Comparison of ENCODE assay signal across 28 mouse cellular contexts in genomic region chr15:31722429-31722828, GRCm38 (mm10).
"Had no signal": no experiment of that assay in that cellular context is flagged by ENCODE, and none has a peak within 500 bp of the region (broad histone marks: within the 10 kb centered on the region; RNA-seq: fewer than 3 reads in every experiment).

No protein-coding gene starts in this region.

- H3K36me3 ChIP-seq: limb, embryonic 10.5 days; limb, embryonic 12.5 days; limb, embryonic 13.5 days; limb, embryonic 15.5 days; liver, embryonic 12.5 days; liver, embryonic 13.5 days; liver, embryonic 15.5 days; lung, embryonic 15.5 days; midbrain, embryonic 10.5 days; midbrain, embryonic 12.5 days; midbrain, embryonic 13.5 days; midbrain, embryonic 15.5 days; neural tube, embryonic 12.5 days had no signal

- DNase-seq: left cerebral cortex, postnatal 4 days; liver; liver, embryonic 13.5 days; liver, postnatal 0 days; lung, adult 18-20 months; lung, adult 2 months; lung, embryonic 14.5 days; lung, postnatal 10 days; lung, postnatal 14 days; lung, postnatal 36 days; lung, postnatal 4 days; midbrain, embryonic 14.5 days had no signal

- H3K27me3 ChIP-seq: limb, embryonic 12.5 days; limb, embryonic 13.5 days; limb, embryonic 15.5 days; liver, embryonic 12.5 days; liver, embryonic 13.5 days; liver, embryonic 15.5 days; lung, embryonic 15.5 days; midbrain, embryonic 12.5 days; midbrain, embryonic 13.5 days; midbrain, embryonic 15.5 days; neural tube, embryonic 12.5 days had no signal

- H3K9me3 ChIP-seq: limb, embryonic 10.5 days; limb, embryonic 12.5 days; limb, embryonic 13.5 days; limb, embryonic 15.5 days; liver, embryonic 12.5 days; liver, embryonic 13.5 days; liver, embryonic 15.5 days; lung, embryonic 15.5 days; megakaryocyte, embryonic 14.5 days; midbrain, embryonic 10.5 days; midbrain, embryonic 12.5 days; midbrain, embryonic 13.5 days; midbrain, embryonic 15.5 days; neural tube, embryonic 12.5 days had no signal

- H3K4me3 ChIP-seq: limb, embryonic 10.5 days; limb, embryonic 12.5 days; limb, embryonic 13.5 days; limb, embryonic 15.5 days; liver, embryonic 12.5 days; liver, embryonic 13.5 days; liver, embryonic 15.5 days; lung, embryonic 15.5 days; megakaryocyte, embryonic 14.5 days; midbrain, embryonic 10.5 days; midbrain, embryonic 12.5 days; midbrain, embryonic 13.5 days; midbrain, embryonic 15.5 days; myocyte; neural tube, embryonic 12.5 days had no signal

- H3K9ac ChIP-seq: limb, embryonic 12.5 days; limb, embryonic 13.5 days; limb, embryonic 15.5 days; liver, embryonic 12.5 days; liver, embryonic 13.5 days; liver, embryonic 14.5 days; liver, embryonic 15.5 days; liver, postnatal 0 days; lung, embryonic 14.5 days; lung, embryonic 15.5 days; midbrain, embryonic 12.5 days; midbrain, embryonic 13.5 days; midbrain, embryonic 15.5 days; neural tube, embryonic 12.5 days had no signal

- H3K4me1 ChIP-seq: limb, embryonic 12.5 days; limb, embryonic 13.5 days; limb, embryonic 15.5 days; liver, embryonic 12.5 days; liver, embryonic 13.5 days; liver, embryonic 15.5 days; lung, embryonic 15.5 days; midbrain, embryonic 10.5 days; midbrain, embryonic 12.5 days; midbrain, embryonic 13.5 days; midbrain, embryonic 15.5 days; neural tube, embryonic 12.5 days had no signal

- H3K27ac ChIP-seq: limb, embryonic 10.5 days; limb, embryonic 12.5 days; limb, embryonic 13.5 days; limb, embryonic 15.5 days; liver, embryonic 12.5 days; liver, embryonic 13.5 days; liver, embryonic 14.5 days; liver, embryonic 15.5 days; lung, embryonic 15.5 days; macrophage; midbrain, embryonic 10.5 days; midbrain, embryonic 12.5 days; midbrain, embryonic 13.5 days; midbrain, embryonic 15.5 days; neural tube, embryonic 12.5 days had no signal
